Mouse (Mus musculus) liver, adult 2 months (tissue): ENCODE results near the gene Lrrc55.

Experiments used
- CTCF ChIP-seq: fragments of 200-500 bp; IDR thresholded peaks from 2 replicates; pipeline ENCODE4 v1.5.1; 2011; ENCODE audit warnings: low read depth, low read length, control low read depth
- POLR2A ChIP-seq: fragments of 200-500 bp; IDR thresholded peaks from 2 replicates; pipeline ENCODE4 v1.6.1; 2011; ENCODE audit warnings: low read length, control low read depth; ENCODE audit not compliant: insufficient read depth; ENCODE audit errors: extremely low read depth

- TF ChIP-seq CTCF, result no peak
- TF ChIP-seq POLR2A, result no peak
Measured at GRCm38 (mm10) chr2:85205170-85205569, 8.2 kb upstream of the Lrrc55 start.
